In the genomic region with DNA sequence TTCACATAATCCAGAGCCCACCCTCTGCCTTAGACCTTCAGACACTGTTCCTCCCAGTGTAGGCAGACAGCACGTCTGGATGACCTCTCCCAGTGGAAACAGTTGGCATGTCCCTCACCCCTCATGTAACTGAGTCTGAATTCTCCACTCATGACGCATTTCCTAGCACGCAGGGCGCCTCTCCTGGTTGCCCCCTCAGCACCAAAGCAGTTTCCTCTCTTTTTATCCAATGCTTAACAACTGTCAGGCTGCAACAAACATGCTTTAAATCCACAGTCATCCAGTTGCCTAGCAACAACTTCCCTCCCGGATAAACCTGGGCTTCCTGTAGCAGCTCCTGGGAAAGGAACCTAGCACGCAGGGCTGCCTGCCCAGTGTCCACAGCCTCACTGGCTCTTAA, we compare ENCODE assay signal across 9 mouse cellular contexts. TPM values are rescaled to one million over a fixed set of nuclear protein-coding genes. Genes with fewer than 3 reads are reported as not detected.
A peak's percentile ranks its signal among the peaks of the same experiment; 100 is the strongest.
DNase-seq lines count a peak whose midpoint lies in the region; ATAC-seq and TF ChIP-seq lines count a peak whose summit lies in the region.
"Had no signal": no experiment of that assay in that cellular context is flagged by ENCODE, and none has a peak within 500 bp of the region (broad histone marks: within the 10 kb centered on the region; RNA-seq: fewer than 3 reads in every experiment).

No protein-coding gene starts in this region.

- H3K9ac ChIP-seq in liver, postnatal 0 days (replicated peaks), result no peak overlapping the region
- H3K9ac ChIP-seq: midbrain, embryonic 12.5 days had no signal

- H3K27ac ChIP-seq in liver, postnatal 0 days (ENCODE audit: low read depth), result no peak overlapping the region
- H3K27ac ChIP-seq: midbrain, embryonic 12.5 days had no signal

- ATAC-seq in liver, postnatal 0 days, result peak; percentile 24

- no peaks in the 10 kb centered on the region for H3K36me3 ChIP-seq in liver, postnatal 0 days (replicated peaks; ENCODE audit: insufficient read depth, low read length)
- H3K36me3 ChIP-seq: midbrain, embryonic 12.5 days had no signal

- H3K27me3 ChIP-seq in liver, postnatal 0 days (ENCODE audit: insufficient read depth, low read length), result no peaks in the 10 kb centered on the region

- peak; percentile 39; the same call in 1 of the 2 replicates for TF ChIP-seq EP300 in liver, postnatal 0 days (IDR thresholded peaks at IDR 0.05; ENCODE audit: low read depth)

- DNase-seq in right cerebral cortex, adult 18-20 months, result peak; percentile 59
- no peak for DNase-seq in right cerebral cortex, postnatal 14 days
- peak; percentile 40 to 61 for DNase-seq in frontal cortex, adult 2 months (ENCODE audit: extremely low spot score in 1 of 2, low spot score in 1 of 2)
- peak; percentile 81 for DNase-seq in kidney, adult 11 months
- no peak for DNase-seq in liver, postnatal 0 days
- DNase-seq in right cerebral cortex, postnatal 10 days (ENCODE audit: low spot score in 2 of 2), result peak; percentile 58 to 74
- no peak for DNase-seq in urinary bladder, postnatal 10 days (ENCODE audit: low spot score)
- no peak for DNase-seq in thymus, adult 18-20 months

- 35% methylated on average over 6 of the region's 6 CpGs for WGBS in liver, postnatal 0 days (ENCODE audit: insufficient replicate concordance)

- no peaks in the 10 kb centered on the region for H3K9me3 ChIP-seq in liver, postnatal 0 days (ENCODE audit: low read length)
- H3K9me3 ChIP-seq: midbrain, embryonic 12.5 days had no signal

- TF ChIP-seq CTCF in liver, postnatal 0 days (IDR thresholded peaks at IDR 0.05; ENCODE audit: low read depth), result no peak

- peaks cover 7% of the 10 kb centered on the region; the same call in 1 of the 2 replicates for H3K4me1 ChIP-seq in liver, postnatal 0 days (ENCODE audit: insufficient read depth)

- H3K4me2 ChIP-seq in liver, postnatal 0 days (ENCODE audit: low read depth, low read length), result no peak overlapping the region
- H3K4me2 ChIP-seq: midbrain, embryonic 12.5 days had no signal

- no peak overlapping the region for H3K4me3 ChIP-seq in liver, postnatal 0 days (ENCODE audit: low read depth, low read length)
- H3K4me3 ChIP-seq: midbrain, embryonic 12.5 days had no signal

RNA-seq across cellular contexts. Expression of a gene that starts 33.9 kb away (rescaled TPM):
- polyA plus RNA-seq in frontal cortex, adult 2 months (2012; rRNA removed), result 4.0 and 5.0 TPM in 2 replicates
- polyA plus RNA-seq in liver, postnatal 0 days (2015; fragmentation: Nextera tagmentation; extraction: Ambion mirVana), result 0.22 and 0.40 TPM in 2 replicates

Comparison
In these comparisons a context has a peak if more than half of its experiments do, and no peak if none do; other contexts are left out.
1. DNase-seq: peak in right cerebral cortex, adult 18-20 months (single experiment), frontal cortex, adult 2 months (2 of 2), kidney, adult 11 months (single experiment) and right cerebral cortex, postnatal 10 days (2 of 2); none in right cerebral cortex, postnatal 14 days (single experiment), liver, postnatal 0 days (single experiment), urinary bladder, postnatal 10 days (single experiment) and thymus, adult 18-20 months (0 of 2).